Mouse (Mus musculus) frontal cortex, postnatal 36 days (tissue): Measurements from ENCODE around the gene Rps29.

Experiments
- DNase-seq, 2 experiments: peaks; one replicate each; pipeline ENCODE4 v3.0.0; 2022; ENCODE audit warnings: low spot score in 2 of 2

Gene Rps29

DNA sequence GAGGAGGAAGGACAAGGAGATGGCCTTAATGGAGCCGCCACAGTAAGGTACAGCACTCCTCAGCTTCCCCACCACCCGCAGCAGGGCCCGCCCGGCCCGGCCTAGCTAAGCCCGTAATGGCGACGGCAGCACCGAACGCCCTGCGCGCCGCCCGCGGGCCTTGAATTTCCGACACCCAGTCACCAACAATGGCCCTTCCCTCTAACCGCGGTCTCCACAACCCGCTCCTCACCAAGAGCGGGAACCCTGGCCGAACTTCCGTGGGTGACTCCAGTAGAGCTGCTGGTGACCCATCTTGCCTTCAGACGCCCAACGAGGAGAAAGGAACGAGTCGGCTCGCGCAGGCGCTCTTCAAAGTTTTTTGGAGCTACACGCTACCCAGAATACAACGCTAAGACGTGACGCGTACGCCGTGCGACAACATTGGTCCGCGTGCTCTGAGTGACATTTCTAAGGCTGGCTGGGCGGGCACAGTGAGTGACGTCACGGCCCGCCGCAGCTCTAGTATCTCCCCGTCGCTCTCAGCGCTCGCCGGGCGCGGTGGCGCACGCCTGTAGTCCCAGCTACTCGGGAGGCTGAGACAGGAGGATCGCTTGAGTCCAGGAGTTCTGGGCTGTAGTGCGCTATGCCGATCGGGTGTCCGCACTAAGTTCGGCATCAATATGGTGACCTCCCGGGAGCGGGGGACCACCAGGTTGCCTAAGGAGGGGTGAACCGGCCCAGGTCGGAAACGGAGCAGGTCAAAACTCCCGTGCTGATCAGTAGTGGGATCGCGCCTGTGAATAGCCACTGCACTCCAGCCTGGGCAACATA lies at the start of gene Rps29:
Gene Rps29 (minus strand): TSS at position 422 of the 813 bp plus-strand sequence.
- peak; percentile 98 to 99 for DNase-seq

DNA sequence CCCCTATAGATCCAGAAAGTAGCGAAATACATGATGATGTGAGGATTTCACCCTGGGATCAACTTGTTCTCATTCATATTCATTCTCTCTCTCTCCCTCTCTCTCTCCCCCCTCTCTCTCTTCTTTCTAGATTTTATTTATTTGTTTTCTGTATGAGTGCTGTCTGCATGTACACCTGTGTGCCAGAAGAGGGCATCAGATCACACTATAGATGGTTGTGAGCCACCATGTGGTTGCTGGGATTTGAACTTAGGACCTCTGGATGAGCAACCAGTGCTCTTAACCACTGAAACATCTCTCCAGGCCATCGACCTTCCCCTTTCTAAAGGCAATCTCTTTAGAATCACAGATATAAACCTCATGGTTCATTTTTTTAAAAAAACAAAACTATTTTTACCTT lies 49.5 kb upstream of the Rps29 start:
- DNase-seq = no peak

DNA sequence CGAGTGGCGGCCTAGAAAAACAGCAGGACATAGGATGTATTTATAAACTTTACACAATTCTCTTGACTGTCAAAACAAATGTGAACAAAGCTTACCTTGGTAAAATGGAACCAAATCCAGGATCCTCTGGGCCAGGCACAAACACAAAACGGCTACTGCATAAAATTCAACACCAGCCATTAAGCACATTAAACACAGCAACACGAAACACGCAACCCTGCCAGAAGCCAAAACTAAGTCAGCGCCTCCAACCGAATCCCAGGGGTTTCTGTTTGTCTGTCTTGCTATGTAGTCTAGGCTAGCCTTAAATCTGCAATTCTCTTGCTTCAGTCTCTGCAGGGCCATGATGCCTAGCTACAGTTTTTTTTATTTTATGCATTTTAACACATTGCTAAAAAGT lies 48.9 kb upstream of the Rps29 start:
- no peak for DNase-seq

DNA sequence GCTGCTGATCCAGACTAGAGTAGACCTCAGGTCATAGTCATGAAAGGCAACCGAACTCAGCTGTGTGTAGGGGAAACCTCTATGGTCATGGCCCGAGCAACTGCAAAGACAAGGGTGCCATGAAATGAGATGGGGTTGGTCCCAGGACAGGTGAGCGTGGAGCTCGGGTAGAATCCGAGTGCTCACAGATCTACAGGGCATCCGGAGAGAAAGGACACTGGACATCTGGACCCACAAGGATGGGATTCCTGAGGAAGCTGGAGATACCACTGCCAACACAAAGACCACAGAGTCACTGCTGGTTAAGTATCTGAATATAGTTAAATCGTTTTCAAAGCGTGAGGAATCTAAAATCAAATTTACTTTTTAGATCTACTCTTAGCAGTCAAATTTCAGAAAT lies 48.4 kb upstream of the Rps29 start:
- DNase-seq = no peak

DNA sequence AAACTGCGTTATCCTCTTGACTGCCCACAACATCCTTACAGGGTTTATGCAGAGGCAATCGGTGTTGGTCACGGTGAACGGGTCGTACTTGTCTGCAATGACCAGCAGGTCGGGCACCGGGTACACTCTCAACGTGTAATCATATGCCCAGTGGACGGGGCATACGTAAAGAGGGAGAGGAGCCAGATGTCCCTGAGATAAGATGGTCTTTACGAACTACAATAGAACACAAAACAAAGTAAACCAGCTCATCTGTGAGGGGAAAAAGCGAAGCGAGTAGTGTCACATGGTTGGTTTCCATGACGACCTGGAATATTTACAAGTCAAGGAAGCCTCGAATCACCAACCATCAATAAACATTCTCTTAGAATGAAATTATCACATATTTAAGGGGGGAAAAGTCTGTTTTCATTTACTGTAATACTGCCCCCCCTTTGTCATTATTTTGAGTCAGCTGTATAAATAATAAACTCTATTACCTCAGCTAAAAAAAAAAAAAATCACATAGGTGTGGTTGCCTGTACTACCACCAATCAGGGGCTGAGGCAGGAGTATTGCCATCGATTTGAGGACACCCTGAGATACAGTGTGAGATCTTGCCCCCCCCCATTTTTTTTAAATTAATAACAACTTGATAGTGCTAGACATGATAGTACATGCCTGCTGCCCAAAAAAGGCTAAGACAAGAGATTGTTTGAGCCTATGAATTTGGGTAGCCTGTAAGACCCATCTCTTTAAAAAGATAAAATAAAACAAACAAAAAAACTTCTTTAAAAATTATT lies 45.3 kb upstream of the Rps29 start, which contains the start of gene Gm49384:
Gene Gm49384 (minus strand): TSS at position 216 of the 782 bp plus-strand sequence.
- no peak for DNase-seq

DNA sequence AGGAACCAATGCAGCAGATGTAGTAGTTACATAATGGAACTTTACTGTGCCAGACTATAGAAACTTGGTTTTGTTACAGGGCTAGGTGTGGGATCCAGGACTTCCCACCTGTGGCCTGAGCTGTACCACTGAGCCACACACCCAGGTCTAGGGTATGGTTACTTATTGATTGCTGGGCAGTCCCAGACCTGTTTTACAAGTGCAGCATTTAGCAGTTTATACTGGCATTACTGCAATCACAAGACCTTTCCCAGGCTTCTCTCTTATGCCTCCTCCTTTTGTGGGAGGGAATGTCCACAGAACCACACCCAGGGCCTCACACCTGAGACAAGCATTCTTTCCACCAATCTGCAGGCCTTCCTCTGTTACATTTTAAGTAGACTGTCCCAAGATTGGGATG lies 40.0 kb upstream of the Rps29 start:
- DNase-seq = no peak

DNA sequence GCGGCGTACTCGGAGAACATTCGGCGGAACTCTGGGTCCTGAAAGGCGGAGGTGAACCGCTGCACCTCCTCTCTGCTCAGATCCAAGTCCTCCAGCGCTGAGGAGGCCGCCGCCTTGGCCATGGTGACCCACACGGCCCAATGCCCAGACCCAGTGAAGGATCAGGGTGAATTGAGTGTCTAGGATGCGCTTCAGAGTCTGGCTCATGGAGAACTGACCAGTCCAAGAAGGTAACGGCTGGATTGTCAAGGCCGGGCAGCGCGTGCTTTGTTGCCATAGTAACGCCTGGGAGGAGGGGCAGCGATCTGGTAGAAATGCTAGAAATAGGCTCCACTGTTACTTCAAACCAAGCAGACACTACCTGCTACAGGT lies 39.2 kb upstream of the Rps29 start, which contains the start of gene Dnaaf2:
Gene Dnaaf2 (minus strand): TSS at position 266 of the 372 bp plus-strand sequence.
- peak; percentile 60 to 62 for DNase-seq

DNA sequence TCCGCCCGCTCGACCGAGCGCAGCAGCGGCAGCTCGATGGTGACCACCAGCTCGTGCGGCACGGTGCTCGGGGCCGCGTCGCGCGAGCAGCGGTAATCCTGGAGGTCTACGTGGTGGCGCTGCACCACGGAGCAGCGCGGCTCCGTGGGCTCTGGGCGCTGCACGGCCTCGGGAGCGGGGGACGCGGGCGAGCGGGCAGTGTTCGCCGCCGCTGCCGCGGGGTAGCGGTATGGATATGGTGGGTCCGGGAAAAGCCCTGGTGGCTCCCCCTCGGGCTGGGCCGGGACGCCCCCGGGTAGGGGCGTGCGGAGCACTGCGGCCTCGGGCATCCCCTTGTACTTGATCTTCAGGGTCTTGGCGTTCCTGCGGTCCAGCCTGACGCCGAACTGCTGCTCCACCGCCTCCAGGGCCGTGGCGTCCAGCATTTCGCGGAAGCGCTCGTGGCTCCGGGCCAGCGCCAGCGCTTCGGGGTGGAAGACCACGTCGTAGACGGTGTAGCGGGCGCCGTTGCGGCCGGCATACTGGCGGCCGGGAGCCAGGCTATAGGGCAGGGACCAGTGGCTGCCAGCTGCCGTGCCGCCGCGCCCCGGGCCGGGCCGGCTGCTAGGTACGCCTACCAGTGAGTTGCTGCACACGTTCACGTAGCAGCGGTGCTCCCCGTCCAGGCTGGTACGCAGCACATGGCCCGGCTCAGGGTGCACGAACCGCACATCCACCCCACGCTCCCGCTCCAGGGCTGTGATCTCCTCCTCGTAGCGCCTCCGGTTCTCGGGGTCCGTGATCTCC lies 38.6 kb upstream of the Rps29 start:
- peak; percentile 43 to 52 for DNase-seq

DNA sequence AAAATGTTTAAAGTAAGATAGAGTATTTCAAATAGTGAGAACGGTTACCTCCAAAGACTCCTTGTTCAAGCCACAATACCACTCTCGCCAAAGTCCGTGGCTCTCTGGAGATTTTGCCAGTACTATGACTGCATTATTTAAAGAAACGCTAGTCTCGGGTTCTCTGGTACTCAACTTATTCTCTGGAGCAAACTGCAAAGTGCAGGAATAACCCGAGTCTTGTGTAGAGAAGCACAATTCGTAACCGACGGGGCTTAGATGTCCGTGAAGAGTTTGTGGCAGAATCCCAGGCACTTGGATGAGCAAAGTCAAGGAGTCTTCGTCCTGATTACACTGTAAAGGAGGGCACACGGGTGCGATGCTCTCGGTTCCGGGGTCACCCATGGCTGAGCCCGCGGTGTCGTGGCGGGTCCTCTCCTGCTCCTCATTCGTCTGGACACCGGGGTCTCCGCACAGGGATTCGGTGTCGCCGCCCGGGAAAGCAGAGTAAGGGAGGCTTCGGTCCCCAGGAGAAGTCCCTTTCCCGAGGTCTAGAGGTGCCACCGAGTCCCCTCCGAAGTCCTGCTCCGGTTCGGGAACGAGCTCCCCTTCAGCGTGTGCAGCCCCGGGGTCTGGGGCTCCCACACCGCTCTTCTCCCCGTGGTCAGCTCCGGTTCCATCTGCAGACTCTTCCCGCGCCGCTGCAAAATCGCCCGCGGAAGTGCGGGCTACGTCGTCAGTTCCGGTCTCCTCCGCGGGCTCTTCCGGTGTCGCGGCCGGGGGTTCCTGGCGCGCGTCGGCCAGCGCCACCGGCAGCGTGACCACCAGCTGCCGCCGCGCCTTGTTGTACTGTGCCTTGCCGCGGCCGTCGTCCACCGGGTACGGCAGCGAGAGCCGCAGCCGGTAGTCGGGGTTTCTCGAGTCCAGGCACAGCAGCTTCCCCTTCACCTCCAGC lies 37.7 kb upstream of the Rps29 start, which contains the start of gene Gm49383:
Gene Gm49383 (minus strand): TSS at position 661 of the 934 bp plus-strand sequence.
- DNase-seq = peak; percentile 65 to 74

DNA sequence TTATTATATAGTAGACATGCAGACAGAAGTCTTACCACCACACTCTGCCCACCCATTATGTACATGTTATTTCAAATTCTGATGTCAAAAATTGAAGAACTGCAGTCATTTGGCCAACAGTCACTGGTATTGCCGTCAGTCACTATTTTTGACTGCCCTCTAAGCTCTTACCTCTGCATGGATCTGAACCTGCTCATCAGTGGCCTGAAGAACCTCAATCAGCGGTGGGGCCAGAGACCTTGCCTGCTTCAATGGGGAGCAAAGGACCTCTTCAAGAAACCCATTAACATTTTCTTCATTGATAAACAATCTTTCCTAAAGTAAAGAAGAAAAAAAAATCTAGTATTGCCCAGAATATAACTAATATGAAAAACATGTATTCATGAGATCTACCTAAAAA lies 33.7 kb upstream of the Rps29 start:
- DNase-seq = no peak

DNA sequence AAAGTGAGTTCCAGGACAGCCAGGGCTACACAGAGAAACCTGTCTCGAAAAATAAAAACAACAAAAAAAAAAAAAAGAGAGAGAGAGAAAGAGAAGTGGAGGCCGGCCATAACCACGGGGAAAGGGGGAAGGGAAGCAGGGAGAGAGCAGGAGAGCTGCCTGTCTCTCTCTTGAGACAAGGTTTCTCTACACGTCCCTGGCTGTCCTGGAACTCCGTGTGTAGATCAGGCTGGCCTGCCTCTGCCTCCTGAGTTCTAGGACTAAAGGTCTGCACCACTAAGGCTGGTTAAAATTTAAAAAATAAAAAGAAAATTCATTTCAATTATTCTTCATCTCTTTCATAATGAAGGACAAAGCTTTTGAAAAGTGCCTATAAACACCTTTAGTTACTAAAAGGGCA lies 32.4 kb upstream of the Rps29 start:
- DNase-seq = no peak

DNA sequence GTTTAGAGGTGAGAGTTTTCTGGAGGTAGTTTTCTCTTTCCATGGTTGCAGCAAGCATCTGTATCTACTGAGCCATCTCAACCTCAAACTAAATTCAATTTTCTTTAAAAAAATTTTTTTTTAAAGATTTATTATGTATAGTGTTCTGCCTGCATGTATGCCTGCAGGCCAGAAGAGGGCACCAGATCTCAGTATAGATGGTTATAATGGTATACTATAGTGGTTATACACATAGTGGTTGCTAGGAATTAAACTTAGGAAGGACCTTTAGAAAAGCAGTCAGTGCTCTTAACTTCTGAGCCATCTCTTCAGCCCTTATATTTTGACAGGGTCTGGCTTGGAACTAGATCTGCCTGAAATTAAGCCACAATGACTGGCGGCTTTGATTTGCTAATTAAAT lies 31.5 kb upstream of the Rps29 start:
- no peak for DNase-seq

DNA sequence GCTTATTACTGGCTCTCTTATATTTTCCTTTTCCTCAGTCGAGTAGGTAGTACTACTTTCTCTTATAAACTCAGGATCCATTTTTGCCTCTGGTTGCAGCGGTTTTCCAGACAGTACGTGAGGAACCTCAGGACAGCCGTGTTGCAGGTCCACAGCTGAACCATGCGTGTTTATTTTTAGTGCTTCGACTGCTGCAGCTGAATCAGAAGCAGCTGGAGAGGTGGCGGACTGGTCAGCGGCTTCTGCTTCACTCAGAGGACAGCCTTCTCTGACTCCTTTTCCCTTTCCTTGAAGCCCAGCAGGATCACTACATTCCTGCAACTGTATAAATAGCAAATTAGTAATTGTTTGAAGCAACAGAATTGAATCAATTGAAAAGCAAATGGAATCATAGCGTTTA lies 31.1 kb upstream of the Rps29 start:
- no peak for DNase-seq

DNA sequence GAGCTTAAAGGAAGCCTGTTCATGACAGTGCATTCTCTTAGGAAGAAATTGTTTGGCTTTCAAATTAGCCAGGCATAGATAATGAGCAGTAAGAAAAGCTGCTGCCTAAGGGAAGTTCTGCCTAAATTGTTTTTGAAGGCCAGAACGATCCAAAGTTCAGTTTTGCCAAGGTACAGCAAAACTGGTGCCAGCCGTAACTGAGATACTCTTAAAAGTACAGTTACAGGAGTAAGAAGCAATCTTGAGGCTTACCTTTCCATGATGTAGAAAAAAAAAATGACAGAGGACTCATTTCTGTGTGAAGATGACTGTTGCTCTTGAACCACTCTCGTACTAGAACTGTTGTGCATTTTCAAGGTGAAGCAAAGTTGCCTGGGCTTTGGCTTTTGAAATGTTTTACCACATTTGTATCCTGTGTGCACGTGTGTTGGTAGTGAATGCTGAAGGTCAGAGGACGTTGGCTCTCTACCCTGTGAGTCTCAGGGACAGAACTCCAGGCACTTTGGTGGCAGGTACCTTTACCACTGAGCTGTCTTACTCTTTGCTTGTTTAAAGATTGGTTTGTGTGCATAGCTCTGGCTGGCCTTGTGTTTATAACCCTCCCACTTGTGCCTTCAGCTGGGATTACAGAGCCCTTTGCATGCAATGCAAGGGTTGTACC lies 28.0 kb upstream of the Rps29 start:
- no peak for DNase-seq

DNA sequence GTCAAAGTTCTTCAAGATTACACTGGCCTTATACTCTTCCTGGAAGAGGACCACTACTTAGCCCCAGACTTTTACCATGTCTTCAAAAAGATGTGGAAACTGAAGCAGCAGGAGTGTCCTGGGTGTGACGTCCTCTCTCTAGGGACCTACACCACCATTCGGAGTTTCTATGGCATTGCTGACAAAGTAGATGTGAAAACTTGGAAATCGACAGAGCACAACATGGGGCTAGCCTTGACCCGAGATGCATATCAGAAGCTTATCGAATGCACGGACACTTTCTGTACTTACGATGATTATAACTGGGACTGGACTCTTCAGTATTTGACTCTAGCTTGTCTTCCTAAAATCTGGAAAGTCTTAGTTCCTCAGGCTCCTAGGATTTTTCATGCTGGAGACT lies 26.4 kb upstream of the Rps29 start:
- no peak for DNase-seq

DNA sequence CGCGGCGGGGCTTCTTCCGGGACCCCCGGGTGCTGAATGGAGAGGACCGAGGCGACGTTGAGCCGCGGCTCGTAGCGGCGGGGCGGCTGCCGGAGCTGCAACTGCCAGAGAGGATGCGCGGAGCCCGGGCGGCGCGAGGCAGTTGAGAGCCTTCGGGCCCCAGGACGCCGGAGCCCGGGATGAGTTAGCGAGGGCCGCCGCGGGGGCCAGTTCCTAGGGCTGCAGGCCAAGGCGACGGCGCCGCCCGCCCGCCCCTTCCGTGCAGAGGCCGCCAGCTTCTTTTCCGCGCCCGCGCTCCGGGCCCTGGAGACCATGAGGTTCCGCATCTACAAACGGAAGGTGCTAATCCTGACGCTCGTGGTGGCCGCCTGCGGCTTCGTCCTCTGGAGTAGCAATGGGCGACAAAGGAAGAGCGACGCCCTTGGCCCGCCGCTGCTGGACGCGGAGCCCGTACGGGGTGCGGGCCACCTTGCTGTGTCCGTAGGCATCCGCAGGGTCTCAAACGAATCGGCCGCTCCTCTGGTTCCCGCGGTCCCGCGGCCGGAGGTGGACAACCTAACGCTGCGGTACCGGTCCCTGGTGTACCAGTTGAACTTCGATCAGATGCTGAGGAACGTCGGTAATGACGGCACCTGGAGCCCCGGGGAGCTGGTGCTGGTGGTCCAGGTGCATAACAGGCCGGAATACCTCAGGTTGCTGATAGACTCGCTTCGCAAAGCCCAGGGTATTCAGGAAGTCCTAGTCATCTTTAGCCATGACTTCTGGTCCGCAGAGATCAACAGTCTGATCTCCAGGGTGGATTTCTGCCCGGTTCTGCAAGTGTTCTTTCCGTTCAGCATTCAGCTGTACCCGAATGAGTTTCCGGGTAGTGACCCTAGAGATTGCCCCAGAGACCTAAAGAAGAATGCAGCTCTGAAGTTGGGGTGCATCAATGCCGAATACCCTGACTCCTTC lies 25.6 kb upstream of the Rps29 start:
- DNase-seq = peak in 1 of 2 experiments; percentile 60

DNA sequence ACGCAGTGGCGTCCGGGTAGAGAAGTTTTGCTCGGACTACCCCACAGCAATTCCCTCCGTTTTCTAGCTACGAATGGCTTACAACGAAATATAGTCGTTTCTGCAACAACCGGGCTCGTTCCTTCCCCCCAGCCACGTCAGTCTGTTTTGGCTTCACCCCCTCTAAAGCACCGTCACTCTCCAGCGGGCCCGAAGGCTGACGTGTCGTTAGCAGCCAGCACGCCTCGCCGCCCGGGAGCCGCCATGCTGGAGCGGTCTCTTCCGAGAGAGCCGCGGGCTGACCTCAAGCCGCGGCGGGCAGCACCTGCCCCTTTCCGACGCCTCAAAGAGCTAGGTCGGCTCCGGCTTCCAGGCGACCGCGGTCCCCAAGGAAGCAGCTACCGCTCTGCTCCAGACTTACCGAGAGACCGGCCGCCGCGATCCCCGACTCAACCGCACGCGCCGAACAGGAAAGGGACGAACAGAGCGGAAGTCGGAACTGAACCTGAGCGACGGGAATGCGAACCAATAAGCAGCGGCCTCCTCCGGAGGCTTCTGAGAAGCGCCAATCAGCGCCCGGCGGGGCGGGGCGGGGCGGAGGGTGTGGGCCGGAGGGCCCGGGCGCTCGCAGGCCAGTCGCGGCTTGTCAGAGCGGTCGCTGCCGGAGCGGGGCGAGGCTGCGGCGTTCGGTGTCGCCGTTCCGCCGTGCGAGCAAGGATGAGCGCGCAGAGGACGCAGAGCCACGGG lies 24.8 kb upstream of the Rps29 start, which contains the start of the genes Rpl36al and Mgat2:
Gene Rpl36al (minus strand): TSS at position 501 of the 726 bp plus-strand sequence.
Gene Mgat2 (plus strand): TSS at position 575 of the 726 bp plus-strand sequence.
- DNase-seq = peak; percentile 97 to 98

DNA sequence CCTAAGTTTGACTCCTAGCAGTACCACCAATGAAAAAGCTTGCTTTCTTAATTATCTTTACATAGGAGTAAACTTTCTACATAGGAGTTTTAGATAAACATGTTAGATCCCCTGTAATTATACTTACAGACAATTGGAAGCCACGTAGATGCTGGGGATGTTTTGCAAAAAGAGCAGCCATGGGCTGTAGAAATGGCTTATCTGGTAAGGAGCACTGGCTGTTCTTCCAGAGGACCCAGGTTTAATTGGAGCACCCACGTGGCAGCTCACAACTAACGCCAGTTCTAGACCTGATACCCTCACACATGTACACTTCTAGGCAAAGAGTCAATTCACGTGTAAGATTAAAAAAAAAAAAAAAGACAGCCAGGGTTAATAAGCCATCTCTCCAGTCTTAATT lies 22.8 kb upstream of the Rps29 start:
- no peak for DNase-seq
